Mouse (Mus musculus): ENCODE results near the gene Gphn. TPM values are rescaled to one million over a fixed set of nuclear protein-coding genes. Genes with fewer than 3 reads are reported as not detected.
A peak's percentile ranks its signal among the peaks of the same experiment; 100 is the strongest.

The Gphn gene
- total RNA-seq (2021) = 10 to 100 TPM; 63.4 to 70.9 TPM

GRCm38 (mm10) chr12:78225707-78226518 lies at the start of gene Gphn:
Gphn (plus strand) TSS chr12:78226379.
- intact Hi-C loops (cut with DNase I) = loop anchor here (2.0 to 5.0 kb wide), 3 partner anchors 127 to 636 kb away; partner anchors contain the start of genes Atp6v1d, Eif2s1 and Mpp5
- DNase-seq (ENCODE audit: low spot score in 2 of 2) = peak; percentile 92 to 96

GRCm38 (mm10) chr12:78181452-78181851 lies 44.7 kb upstream of the Gphn start:
- intact Hi-C loops (cut with DNase I) = no loop called here
- DNase-seq (ENCODE audit: low spot score in 2 of 2) = no peak

GRCm38 (mm10) chr12:78193942-78194341 lies 32.2 kb upstream of the Gphn start, which contains the start of gene Gm6657:
Gm6657 (plus strand) TSS chr12:78194242.
- DNase-seq (ENCODE audit: low spot score in 2 of 2) = no peak
- intact Hi-C loops (cut with DNase I) = no loop called here

DNA sequence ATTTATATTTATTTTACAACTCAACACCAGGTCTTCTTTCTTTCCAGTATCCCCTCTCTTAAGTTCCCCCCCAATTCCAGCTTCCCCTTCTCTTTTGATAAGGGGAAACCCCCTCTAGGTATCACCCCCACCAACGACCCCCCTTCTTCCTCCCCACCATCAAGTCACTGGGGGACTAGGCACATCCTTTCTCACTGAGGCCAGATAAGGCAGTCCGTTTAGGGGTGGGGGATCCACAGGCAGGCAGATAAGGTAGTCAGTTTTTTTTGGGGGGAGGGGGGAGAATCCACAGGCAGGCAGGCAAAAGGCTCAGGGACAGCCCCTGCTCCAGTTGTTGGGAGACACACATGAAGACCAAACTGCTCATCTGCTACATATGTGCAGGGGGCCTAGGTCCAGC lies 30.8 kb upstream of the Gphn start:
- intact Hi-C loops (cut with DNase I) = no loop called here
- no peak for DNase-seq (ENCODE audit: low spot score in 2 of 2)

DNA sequence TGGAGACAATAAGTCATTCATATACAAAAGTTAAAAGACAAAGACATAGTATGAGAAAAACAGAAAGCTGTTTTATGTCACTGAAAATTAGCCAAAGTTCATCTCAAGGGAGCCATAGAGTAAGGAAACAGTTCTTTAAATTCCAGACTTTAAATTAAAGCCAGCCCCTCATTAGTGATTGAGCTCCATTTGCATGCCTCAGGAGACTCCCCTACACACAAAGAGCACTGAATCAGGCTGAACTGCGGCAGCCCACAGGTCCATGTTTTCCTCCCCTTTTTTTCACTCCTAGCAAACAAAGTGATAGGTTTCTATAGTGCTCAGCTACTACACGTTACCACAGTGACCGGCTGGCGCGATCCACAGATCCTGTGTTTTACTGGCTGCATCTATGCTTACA lies 22.5 kb upstream of the Gphn start:
- intact Hi-C loops (cut with DNase I) = no loop called here
- DNase-seq (ENCODE audit: low spot score in 2 of 2) = no peak

GRCm38 (mm10) chr12:78205915-78206570 lies 20.1 kb upstream of the Gphn start:
- DNase-seq (ENCODE audit: low spot score in 2 of 2) = peak; percentile 47 to 62
- intact Hi-C loops (cut with DNase I) = loop anchor here (5.0 kb wide), 2 partner anchors 109 to 149 kb away; no protein-coding TSS in a partner anchor

GRCm38 (mm10) chr12:78206571-78206960 lies 19.6 kb upstream of the Gphn start:
- intact Hi-C loops (cut with DNase I) = loop anchor here (5.0 kb wide), 2 partner anchors 109 to 149 kb away; no protein-coding TSS in a partner anchor
- DNase-seq (ENCODE audit: low spot score in 2 of 2) = no peak

DNA sequence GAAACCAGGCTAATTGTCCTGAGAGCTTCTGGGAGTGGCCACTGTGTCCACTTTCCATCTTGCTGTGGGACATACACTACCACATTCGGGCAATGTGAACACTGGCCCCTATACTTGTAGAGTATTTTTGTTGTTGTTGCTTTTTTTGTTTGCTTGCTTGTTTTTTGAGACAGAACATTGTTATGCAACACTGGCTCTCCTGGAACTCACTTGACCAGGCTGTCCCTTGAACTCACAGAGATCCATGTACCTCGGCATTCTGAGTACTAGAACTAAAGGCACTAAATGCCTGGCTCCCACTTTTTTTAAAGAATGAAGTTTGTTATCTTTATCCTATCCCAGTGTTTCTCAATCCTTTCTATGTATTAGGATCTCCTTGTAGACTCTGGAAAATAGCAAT lies 16.3 kb upstream of the Gphn start:
- DNase-seq (ENCODE audit: low spot score in 2 of 2) = no peak
- intact Hi-C loops (cut with DNase I) = loop anchor here (5.0 kb wide), 2 partner anchors 113 to 153 kb away; no protein-coding TSS in a partner anchor

GRCm38 (mm10) chr12:78215490-78215889 lies 10.7 kb upstream of the Gphn start:
- DNase-seq (ENCODE audit: low spot score in 2 of 2) = no peak
- intact Hi-C loops (cut with DNase I) = no loop called here

DNA sequence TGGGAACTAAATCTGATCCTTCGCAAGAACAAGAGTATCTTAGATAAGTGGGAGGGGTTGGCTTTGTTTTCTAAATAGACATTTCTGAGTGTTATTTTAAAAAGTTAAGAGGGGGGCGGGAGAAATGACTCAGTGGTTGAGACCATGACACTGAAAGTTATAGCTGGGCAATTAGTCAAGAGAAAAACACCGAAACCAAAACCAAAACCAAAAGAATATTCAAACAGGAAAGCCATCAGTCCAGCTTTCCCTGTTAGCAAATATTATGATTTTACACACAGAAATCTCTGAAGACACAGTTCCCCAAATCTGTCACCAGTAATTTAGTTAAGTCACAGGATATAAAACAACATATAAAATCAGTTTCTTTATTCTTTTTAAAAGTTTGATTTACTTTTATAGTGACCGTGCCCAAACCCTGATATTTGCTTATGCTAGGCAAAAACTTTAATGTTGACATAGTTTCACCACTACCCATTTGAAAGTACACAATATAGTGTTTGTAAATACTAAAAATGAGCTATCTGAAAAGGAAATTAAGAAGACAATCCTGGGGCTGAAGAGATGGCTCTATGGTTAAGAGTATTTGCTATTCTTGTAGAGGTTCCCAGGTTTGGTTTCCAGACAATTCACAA lies 6.9 kb upstream of the Gphn start:
- intact Hi-C loops (cut with DNase I) = no loop called here
- no peak for DNase-seq (ENCODE audit: low spot score in 2 of 2)

GRCm38 (mm10) chr12:78226519-78226875 lies 318 bp downstream of the Gphn start:
- DNase-seq (ENCODE audit: low spot score in 2 of 2) = peak; percentile 87 to 88
- intact Hi-C loops (cut with DNase I) = loop anchor here (2.0 to 5.0 kb wide), 3 partner anchors 128 to 636 kb away; partner anchors contain the start of genes Atp6v1d, Eif2s1 and Mpp5

DNA sequence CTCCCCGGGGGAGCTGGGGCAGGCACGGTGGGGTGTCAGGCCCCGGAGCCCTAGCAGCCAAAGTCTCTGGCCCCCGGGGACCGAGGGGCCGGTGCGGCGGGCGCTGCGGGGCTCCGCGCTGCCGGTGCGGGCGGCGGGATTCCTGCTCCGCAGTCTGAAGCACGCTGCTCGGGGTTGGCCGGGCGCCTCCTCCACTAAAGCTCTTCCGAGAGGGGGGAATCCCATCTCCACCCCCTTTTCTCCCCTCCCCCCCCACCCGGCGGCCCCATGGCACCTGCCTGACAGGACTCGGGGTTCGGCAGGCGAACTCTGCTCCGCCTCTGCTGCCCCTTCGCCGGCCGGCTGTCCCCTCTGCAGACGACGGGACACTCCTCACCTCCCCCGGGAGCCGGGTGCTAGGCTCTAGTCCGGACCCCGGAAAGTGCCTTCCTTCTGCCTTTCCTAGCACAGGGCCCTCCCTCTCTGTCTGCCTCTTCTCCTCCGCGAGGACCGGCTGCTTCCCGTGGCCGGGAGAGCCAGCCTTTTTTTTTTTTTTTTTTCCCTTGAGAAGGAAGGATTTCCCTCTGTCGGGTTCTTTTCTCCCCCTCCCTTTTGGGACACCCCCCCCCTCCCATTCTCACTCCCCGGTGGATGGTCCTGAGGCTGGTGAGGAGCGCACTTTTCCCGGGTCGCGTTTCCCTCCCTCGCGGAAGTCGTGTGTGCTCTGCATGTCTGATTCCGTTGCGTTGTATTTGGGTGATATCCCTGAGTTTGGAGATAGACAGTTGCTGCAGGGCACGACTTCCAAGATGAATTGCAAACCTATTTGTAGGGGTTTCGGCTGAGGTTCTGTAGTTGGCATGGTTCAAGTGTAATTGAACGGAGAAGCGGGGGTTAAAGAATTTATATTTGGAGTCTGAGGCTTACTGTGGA lies 1.1 kb downstream of the Gphn start:
- peak; percentile 51 to 56 for DNase-seq (ENCODE audit: low spot score in 2 of 2)
- intact Hi-C loops (cut with DNase I) = loop anchor here (2.0 to 5.0 kb wide), 3 partner anchors 128 to 635 kb away; partner anchors contain the start of genes Atp6v1d, Eif2s1 and Mpp5

- intact Hi-C loops (cut with DNase I) = loop anchor here (5.0 kb wide), 1 partner anchor 634 kb away; the partner anchor contains the start of genes Atp6v1d and Eif2s1
- DNase-seq (ENCODE audit: low spot score in 2 of 2) = no peak
Observed at GRCm38 (mm10) chr12:78228139-78228538, 2.0 kb downstream of the Gphn start.

- intact Hi-C loops (cut with DNase I) = no loop called here
Observed at GRCm38 (mm10) chr12:78232560-78232959, 6.4 kb downstream of the Gphn start.

DNA sequence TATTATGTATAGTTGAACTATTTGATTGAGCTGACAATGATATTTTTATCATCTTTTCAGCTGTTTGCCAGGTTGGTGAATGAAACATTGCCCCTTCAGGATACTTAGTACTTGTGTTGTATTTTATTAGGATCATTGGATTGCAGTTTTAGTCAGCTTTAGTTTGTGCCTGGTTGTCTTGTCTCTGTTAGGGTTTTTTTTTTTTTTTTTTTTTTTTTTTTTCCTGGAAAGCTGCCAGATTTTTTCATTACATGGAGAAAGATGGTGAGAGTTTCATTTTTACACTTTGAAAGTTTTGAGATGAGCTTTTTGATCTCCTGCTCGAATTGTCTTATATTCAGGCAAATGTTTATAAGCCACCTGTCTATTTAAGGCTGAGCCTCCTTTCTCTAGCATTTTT lies 22.2 kb downstream of the Gphn start:
- DNase-seq (ENCODE audit: low spot score in 2 of 2) = no peak
- intact Hi-C loops (cut with DNase I) = no loop called here

More at GRCm38 (mm10) chr12:78232560-78232959, 6.4 kb downstream of the Gphn start:
- no peak for DNase-seq (ENCODE audit: low spot score in 2 of 2)

GRCm38 (mm10) chr12:78249151-78249550 lies 23.0 kb downstream of the Gphn start:
- no peak for DNase-seq (ENCODE audit: low spot score in 2 of 2)
- intact Hi-C loops (cut with DNase I) = no loop called here

- intact Hi-C loops (cut with DNase I) = no loop called here
- no peak for DNase-seq (ENCODE audit: low spot score in 2 of 2)
Observed at GRCm38 (mm10) chr12:78277386-78277785, 51.2 kb downstream of the Gphn start.

- intact Hi-C loops (cut with DNase I) = no loop called here
Observed at GRCm38 (mm10) chr12:78290384-78290783, 64.2 kb downstream of the Gphn start.

DNA sequence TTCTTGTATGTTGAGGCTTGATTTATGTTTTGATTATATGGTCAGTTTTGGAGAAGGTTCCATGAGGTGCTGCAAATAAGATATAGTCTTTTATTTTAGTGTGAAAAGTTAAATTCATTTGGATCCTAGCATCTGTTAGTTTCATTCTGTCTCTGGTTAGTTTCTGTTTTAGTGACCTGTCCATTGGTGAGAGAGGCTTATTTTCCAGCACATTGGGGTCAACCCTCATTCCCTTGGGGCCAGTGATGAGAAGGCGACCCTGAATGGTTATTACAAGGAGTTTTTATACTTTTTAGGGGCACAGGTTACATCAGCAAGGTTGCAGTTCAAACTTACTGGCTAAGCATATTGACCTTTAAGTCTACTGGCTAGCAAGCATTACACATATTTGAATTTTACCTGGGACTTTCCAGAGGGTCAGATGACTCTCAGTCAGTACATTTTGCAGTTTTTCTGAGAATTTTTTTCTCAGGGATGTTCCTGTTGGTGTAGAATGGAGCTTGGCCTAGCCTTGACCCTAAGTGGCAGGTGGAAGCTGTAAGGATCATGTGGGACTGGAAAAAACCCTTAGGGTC lies 72.7 kb downstream of the Gphn start:
- intact Hi-C loops (cut with DNase I) = no loop called here
- DNase-seq (ENCODE audit: low spot score in 2 of 2) = no peak

More at GRCm38 (mm10) chr12:78290384-78290783, 64.2 kb downstream of the Gphn start:
- no peak for DNase-seq (ENCODE audit: low spot score in 2 of 2)

Data from left cerebral cortex, postnatal 25 days (tissue).